Mouse (Mus musculus) retina, postnatal 7 days (tissue): ENCODE measurements at regions not wholly inside any gene's neighbourhood (a gene's known extent, or its start where the extent isn't known, plus 50 kb on each side); places are given as distances from the start of the nearest gene placed in this dataset.
A peak's percentile ranks its signal among the peaks of the same experiment; 100 is the strongest.
"Not testable (repeated sequence)": the region's sequence is repeated elsewhere in the genome, so short reads cannot be mapped to it uniquely, and the experiment has no call there.

Source experiments
- DNase-seq: peaks from one replicate; pipeline ENCODE4 v3.0.0-alpha.2; 2012; ENCODE audit warnings: low read depth, low spot score

DNA sequence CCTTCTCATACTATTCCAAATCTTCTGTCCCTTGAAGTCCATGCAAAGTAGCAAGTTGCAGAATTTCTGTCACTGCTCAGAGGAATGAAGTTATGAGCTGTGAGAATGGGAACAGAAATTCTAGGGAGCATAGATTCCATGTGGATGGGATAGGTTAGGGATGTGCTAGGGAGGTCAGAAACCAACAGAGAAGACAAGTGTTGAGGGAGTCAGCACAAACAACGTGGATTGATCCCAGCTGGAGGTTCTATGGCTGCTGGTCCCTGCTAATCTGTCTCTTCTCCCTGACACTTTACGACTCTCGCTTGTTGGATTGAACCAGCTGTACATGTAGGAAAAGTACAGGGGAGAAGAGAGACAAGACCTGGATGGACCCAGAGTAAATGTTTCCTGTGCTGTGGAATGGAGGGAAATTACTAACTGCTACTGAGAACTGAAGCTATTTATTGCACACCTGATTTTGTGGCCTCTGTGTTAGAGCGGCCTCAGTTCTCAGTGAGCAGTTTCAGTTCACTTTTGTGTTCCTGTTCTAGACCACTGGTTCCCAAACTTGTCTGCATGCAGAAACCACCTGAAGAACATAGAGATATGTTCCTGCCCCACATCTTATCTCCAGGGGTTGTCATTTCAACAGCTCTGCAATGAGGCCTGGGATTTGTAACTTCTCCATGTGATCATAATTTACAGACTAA lies 151.0 kb downstream of the Ube2e3 start:
- DNase-seq: no peak

GRCm38 (mm10) chr2:79022954-79023353 lies 155.0 kb downstream of the Ube2e3 start:
- DNase-seq: no peak

- DNase-seq: no peak
These were observed 157.8 kb downstream of the Ube2e3 start for GRCm38 (mm10) chr2:79025678-79026077.

DNA sequence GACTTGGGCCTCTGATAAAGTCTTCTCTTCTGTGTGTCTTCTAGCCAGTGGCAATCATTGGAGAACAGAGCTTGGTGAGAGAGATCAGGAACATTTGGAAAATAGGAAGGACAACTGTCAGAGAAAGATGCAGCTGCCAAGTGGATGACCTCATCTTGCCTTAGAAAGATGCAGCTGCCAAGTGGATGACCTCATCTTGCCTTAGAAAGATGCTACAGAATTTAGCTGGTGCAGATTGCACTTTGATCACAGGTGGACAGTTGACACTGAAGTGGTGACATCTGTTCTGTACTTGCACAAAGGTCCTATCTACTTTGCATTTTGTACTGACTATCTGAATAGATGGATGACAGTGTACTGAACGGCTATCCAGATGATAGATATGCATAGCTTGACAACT lies 163.1 kb downstream of the Ube2e3 start:
- no peak for DNase-seq

- no peak for DNase-seq
These were observed 168.4 kb downstream of the Ube2e3 start for GRCm38 (mm10) chr2:79036296-79036695.

GRCm38 (mm10) chr2:79038624-79039023 lies 170.7 kb downstream of the Ube2e3 start:
- no peak for DNase-seq

- DNase-seq: not testable (repeated sequence)
These were observed 176.9 kb downstream of the Ube2e3 start for GRCm38 (mm10) chr2:79044804-79045203.

GRCm38 (mm10) chr2:79045508-79045907 lies 177.6 kb downstream of the Ube2e3 start:
- DNase-seq: no peak

- DNase-seq: peak; percentile 23
These were observed 180.1 kb downstream of the Ube2e3 start for GRCm38 (mm10) chr2:79048020-79048419.

DNA sequence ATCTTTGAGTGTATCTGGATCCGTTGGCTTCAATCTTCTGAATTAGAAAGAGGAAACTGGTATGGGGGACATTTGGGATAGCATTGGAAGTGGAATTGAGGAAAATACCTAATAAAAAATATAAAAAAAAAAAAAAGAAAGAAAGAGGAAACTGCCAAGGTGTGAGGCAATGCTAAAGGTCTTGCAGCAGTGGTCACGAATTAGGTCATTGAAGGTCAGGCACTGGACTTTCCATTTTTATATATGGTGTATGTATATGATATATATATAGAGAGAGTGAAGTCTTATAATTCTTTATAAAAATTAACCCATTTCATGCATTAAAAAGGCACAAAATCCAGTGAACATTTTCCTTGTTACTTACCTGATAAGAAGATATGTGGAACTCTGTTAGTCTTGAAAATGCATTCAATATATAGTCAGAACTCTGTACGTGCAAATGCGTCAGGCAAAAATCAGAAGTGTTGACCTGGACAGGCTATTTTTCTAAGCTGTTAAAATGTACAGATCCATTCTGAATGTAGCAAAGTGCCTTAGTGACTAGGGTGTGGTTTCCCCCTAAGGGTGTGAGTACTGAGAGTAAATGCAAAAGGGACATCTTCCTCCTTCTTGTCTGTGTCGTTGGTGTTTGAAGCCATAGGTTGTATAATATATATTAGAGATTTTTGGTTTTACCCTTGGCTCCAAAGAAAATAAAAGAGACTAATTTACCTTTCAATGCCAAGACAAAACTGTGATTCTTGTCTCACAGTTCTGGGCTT lies 181.0 kb downstream of the Ube2e3 start:
- DNase-seq: no peak

DNA sequence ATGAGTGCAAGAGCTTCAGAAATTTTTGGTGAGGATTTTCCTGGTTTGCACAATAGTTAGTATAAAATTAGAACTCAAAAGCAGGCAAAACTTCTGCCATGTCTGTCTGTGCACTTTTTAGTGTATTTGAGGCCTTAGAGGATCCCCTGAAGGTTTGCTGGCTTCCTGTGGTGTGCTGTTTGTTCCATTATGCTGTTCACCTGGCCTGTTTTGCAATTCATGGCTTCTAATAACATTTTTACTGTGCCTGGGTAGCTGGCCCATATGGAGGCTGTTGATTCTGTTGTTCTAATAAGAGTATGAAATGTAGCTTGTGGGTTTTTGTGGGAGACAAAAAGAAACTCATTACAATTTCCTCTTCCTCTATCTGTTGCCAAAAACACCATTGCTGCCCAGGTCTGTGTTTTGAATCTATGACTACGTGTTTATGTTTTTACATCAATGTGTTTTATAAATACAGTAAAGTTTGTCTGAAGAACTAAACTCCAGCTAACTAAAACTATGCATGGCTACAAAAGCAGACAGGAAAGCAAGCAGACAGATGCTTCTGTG lies 182.6 kb downstream of the Ube2e3 start:
- no peak for DNase-seq

DNA sequence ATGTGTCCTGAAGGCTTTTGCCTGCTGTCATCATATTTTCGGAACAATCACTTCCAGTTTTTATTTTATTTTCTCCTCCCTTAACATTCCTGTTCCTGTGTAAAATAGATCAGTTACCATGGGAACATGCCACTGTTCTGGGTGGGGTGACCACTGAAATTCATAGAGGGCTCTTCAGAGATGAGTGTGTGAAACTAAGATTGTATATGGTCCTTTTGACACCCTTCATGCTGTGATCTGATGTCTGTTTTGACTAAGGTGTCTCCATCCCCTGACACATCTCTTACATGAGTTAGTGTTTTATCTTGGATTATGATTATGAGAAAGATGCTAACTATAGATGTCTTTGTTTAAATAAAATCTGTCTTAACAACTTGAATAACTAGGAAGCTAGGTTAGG lies 184.3 kb downstream of the Ube2e3 start:
- no peak for DNase-seq

- DNase-seq: no peak
These were observed 188.2 kb downstream of the Ube2e3 start for GRCm38 (mm10) chr2:79056138-79056537.

DNA sequence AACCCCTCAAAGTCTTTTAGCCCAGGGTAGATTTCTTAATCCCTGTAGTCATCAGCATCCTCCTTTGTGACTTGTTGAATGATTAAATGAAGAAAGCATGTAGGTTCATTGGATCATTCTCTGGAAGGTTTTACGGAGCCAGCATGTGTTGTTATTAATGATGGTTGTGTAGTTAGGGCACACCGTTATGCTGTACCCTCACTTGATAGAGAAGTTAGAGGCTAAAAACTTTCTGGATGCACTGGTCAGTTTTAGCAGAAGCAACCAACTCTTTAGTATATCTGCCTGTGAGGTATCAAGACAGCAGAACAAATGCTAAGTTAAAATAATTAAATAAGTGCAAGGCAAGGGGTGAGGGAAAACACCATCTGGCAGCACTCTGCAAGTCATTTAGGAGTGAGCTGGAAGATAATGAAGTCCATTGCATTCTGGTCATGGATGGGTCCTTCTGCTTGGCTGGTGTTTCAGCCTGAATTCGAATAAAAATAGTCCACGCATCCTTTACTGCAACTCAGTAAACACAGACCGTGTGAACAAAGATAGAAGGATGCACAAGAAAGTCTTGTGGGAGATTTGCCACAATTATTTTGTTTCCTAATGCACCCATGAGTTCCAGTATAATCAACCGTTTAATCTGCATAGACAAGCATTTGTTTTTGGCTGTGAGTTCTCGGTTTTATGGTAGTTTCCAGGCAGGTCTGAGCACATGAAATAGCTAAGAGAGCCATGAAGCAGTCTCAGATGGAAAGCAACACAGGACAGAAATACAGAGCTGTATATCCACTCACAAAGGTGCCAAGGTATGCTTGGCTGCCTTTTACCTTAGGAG lies 191.4 kb downstream of the Ube2e3 start:
- no peak for DNase-seq

DNA sequence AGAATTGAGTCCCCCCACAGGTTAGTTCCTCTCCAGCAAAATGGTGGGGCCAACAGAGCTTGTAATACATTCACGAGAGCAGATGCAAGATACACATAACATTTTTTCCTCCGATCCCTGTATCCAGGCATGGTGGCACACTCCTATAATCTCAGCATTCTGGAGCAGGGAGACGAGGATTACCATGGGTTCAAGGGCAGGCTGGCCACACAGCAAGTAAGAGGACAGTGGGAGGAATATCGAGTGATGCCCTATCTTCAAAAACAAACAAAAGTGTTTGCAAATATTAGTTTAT lies 192.0 kb downstream of the Ube2e3 start:
- no peak for DNase-seq

DNA sequence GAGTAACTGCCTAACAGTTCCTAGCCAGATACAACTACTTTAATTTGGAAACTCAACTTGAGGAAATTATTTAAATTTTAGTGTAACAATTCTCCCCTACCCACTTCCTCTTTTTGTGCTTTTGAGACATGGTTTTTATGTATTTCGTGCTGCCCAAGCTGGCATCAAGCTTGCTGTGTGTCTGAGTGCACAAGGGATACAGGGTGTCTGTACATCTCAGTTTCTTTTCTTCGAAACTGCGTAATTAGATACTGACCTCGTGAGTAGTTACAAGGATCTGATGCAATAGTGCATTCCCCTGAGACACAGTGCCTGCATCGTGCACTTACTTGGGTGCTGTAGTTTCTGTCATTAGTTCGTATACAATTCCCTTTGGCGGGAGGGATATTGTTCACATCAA lies 192.4 kb downstream of the Ube2e3 start:
- DNase-seq: no peak

DNA sequence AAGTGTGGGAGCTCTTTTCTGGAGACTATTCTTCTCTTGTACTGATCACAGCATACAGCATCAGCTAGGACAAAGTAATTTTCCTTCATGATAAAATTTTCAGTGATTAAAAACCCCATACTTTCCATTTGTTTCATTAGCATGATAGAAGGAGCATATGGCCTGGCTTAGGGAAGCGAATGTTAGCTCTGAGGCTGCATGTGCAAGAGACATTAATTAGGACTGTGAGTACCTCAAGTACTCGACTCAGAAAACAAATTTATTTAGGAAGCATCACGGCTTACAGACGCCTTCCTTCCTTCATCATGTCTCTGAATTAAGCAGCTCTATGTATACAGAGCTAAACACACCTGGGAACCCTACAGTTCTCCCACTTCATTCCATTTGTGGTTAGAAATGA lies 193.6 kb upstream of the Itga4 start:
- DNase-seq: no peak

DNA sequence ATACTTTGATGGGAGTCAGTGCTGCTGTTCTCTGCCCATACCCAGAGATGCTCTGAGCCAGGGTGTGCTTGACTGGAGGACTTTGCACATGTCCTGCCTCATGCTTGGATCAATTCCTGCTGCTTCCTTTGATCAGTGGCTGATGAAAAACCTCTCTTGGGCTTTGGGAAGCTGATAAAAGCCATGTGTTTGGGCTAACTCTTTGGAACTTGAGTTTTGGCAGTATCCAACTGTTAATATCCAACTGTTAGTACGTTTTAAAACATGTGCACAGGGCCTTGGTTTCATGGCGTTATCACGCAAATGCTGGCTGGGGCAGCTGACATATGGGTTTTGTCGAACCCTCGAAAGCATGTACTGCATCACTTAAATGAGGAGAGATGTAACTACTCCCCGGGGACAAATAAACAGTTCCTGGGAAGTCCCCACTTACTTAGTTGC lies 193.0 kb upstream of the Itga4 start:
- no peak for DNase-seq

- DNase-seq: no peak
These were observed 191.6 kb upstream of the Itga4 start for GRCm38 (mm10) chr2:79063641-79064040.

DNA sequence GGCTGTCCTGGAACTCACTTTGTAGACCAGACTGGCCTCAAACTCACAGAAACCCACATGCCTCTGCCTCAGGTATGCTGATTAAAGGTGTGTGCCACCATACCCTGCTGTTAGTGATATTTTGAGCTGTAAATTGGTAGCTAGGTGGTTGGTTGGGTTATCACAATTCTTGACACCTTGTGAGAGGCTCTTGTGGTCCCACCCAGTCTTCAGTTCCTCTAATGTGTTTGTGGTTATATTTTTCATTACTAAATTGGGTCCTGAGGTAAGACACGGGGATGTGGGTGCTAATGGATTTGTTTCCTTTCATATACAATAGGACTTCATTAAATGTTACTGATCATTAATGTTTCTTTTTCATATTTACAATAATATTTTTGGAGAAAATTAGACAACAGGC lies 189.9 kb upstream of the Itga4 start:
- no peak for DNase-seq

GRCm38 (mm10) chr2:79076115-79076514 lies 179.1 kb upstream of the Itga4 start:
- no peak for DNase-seq

DNA sequence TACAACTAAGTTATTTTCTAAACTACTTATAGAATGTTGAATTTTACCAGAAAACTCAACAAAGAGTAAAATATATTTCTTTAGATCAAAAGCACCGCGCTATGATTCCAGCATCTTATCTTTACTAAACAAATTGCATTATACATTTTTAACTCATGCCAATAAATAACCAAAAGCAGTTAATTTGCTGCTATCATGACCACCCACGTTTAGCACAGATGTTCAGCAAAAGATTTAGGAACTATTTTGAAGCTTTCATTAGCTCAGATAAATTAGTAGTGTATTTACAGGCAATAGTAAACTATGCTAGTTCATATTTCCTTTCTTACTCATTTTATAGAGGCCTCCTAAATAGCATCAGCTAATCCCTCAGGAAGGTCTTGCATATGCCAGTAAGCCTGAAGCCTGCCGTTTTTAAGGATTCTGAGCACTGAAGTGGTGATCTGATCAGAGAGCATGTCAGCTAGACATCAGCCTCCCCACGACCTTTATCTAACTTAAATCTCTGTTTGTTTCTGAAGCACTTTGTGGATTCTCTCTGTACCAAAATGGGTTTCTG lies 176.3 kb upstream of the Itga4 start:
- DNase-seq: no peak
